In genomic region chr7:30322285-30322667, GRCm38 (mm10) we compare ENCODE assay signal across 1 mouse cellular context.
A peak's percentile ranks its signal among the peaks of the same experiment; 100 is the strongest.
TF ChIP-seq lines count a peak whose summit lies in the region.

No protein-coding gene starts in this region.

TF ChIP-seq in CH12.LX, 34 proteins besides CTCF, POLR2A, EP300 and RAD21:
- TF ChIP-seq ELF1 (IDR thresholded peaks at IDR 0.05; ENCODE audit: low read depth, low read length) (peak; percentile 58), USF2 (conservative IDR thresholded peaks at IDR 0.05; ENCODE audit: low read depth, low read length) (no peak), CHD1 (IDR thresholded peaks at IDR 0.05; ENCODE audit: low read depth, low read length) (no peak; the same call in 1 of the 2 replicates), CHD2 (IDR thresholded peaks at IDR 0.05; ENCODE audit: low read length) (peak; percentile 82), E2F4 (IDR thresholded peaks at IDR 0.05; ENCODE audit: insufficient replicate concordance, low read depth, low read length) (no peak), SMC3 (IDR thresholded peaks at IDR 0.05; ENCODE audit: low read depth, low read length) (no peak), JUND (conservative IDR thresholded peaks at IDR 0.05; ENCODE audit: low read depth, low read length) (no peak), ETS1 (conservative IDR thresholded peaks at IDR 0.05; ENCODE audit: low read depth, low read length) (no peak), KAT2A (IDR thresholded peaks at IDR 0.05; ENCODE audit: insufficient replicate concordance, low read length) (peak; percentile 64; the same call in 1 of the 2 replicates), TCF12 (IDR thresholded peaks at IDR 0.05; ENCODE audit: low read depth, low read length) (peak; percentile 75), NELFE (IDR thresholded peaks at IDR 0.05; ENCODE audit: low read depth, low read length) (peak; percentile 85), JUN (IDR thresholded peaks at IDR 0.05; ENCODE audit: insufficient read depth, low read depth, low read length) (no peak), UBTF (IDR thresholded peaks at IDR 0.05; ENCODE audit: low read depth, low read length) (0 out of 2 replicates have a peak, but pooled peaks have one; percentile 6), ZNF384 (IDR thresholded peaks at IDR 0.05; ENCODE audit: low read depth, low read length) (no peak), TBP (conservative IDR thresholded peaks at IDR 0.05; ENCODE audit: low read depth, low read length) (peak; percentile 89), BHLHE40 (IDR thresholded peaks at IDR 0.05; ENCODE audit: low read depth, low read length) (peak; percentile 36; the same call in 1 of the 2 replicates), USF1 (IDR thresholded peaks at IDR 0.05; ENCODE audit: low read depth, low read length) (no peak), MYC (IDR thresholded peaks at IDR 0.05; ENCODE audit: low read depth, low read length) (no peak), NRF1 (IDR thresholded peaks at IDR 0.05; ENCODE audit: low read depth, low read length) (peak; percentile 61), MAZ (IDR thresholded peaks at IDR 0.05; ENCODE audit: low read depth, low read length) (no peak), SIN3A (IDR thresholded peaks at IDR 0.05; ENCODE audit: low read length) (peak; percentile 82), POLR2AphosphoS2 (IDR thresholded peaks at IDR 0.05; ENCODE audit: low read depth, low read length) (peak; percentile 82; the same call in 1 of the 2 replicates), ZC3H11A (IDR thresholded peaks at IDR 0.05; ENCODE audit: low read depth, low read length) (no peak), HCFC1 (IDR thresholded peaks at IDR 0.05; ENCODE audit: low read depth, low read length) (peak; percentile 79), MXI1 (IDR thresholded peaks at IDR 0.05; ENCODE audit: low read depth, low read length) (no peak; the same call in 1 of the 2 replicates), MAFK (IDR thresholded peaks at IDR 0.05; ENCODE audit: insufficient replicate concordance, low read length) (no peak), MAX (IDR thresholded peaks at IDR 0.05; ENCODE audit: low read length) (peak; percentile 38; the same call in 1 of the 2 replicates), ZMIZ1 (IDR thresholded peaks at IDR 0.05; ENCODE audit: low read depth, low read length) (peak; percentile 78)
